Comparison of ENCODE assay signal across 10 mouse cellular contexts in the genomic region with DNA sequence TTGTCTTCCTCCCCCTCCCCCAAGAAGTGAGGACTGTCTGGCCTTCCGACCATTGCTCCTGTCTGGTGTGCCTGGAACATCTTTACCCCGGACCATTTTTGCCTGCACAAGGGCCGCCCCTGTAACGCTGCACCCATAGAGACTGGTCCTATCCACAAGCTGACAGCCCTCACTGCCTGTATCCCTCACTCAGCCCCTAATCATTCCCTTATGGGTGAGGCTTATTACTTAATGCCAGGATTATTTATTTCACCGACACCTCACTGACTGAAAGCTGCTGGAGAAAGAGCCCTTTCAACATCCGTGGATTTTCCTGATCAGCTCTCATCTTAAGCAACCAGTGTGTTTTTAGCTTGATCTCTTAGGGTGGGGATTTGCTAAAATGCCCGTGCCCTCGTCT. TPM values are rescaled to one million over a fixed set of nuclear protein-coding genes. Genes with fewer than 3 reads are reported as not detected.
DNase-seq lines count a peak whose midpoint lies in the region; ATAC-seq lines count a peak whose summit lies in the region.
"Had no signal": no experiment of that assay in that cellular context is flagged by ENCODE, and none has a peak within 500 bp of the region (broad histone marks: within the 10 kb centered on the region; RNA-seq: fewer than 3 reads in every experiment).

No protein-coding gene starts in this region.

- H3K9ac ChIP-seq in heart, embryonic 16.5 days (ENCODE audit: low read length), result no peak overlapping the region; the same call in 1 of the 2 replicates
- no peak overlapping the region for H3K9ac ChIP-seq in lung, embryonic 15.5 days
- H3K9ac ChIP-seq in embryonic facial prominence, embryonic 13.5 days, result peak overlapping the region; percentile 51; the same call in 1 of the 2 replicates
- peak overlapping the region; percentile 36; the same call in 1 of the 2 replicates for H3K9ac ChIP-seq in limb, embryonic 13.5 days

- WGBS in heart, embryonic 16.5 days, result 59% methylated on average over 8 of the region's 8 CpGs
- WGBS in lung, embryonic 15.5 days, result 40% methylated on average over 8 of the region's 8 CpGs
- 29% methylated on average over 8 of the region's 8 CpGs for WGBS in embryonic facial prominence, embryonic 13.5 days
- 15% methylated on average over 8 of the region's 8 CpGs for WGBS in limb, embryonic 13.5 days

- no peaks in the 10 kb centered on the region for H3K36me3 ChIP-seq in heart, embryonic 16.5 days (ENCODE audit: control insufficient read depth, insufficient read depth)
- H3K36me3 ChIP-seq in lung, embryonic 15.5 days, result no peaks in the 10 kb centered on the region
- no peaks in the 10 kb centered on the region for H3K36me3 ChIP-seq in embryonic facial prominence, embryonic 13.5 days
- H3K36me3 ChIP-seq in limb, embryonic 13.5 days, result peaks cover 3% of the 10 kb centered on the region

- no peak for ATAC-seq in heart, embryonic 16.5 days (replicated peaks; ENCODE audit: extremely low read depth, insufficient read depth, low FRiP score)
- no peak for ATAC-seq in lung, embryonic 15.5 days (ENCODE audit: borderline replicate concordance, extremely low read depth, low FRiP score, low TSS enrichment)
- ATAC-seq in embryonic facial prominence, embryonic 13.5 days (ENCODE audit: insufficient number of reproducible peaks, insufficient read depth, low FRiP score, low TSS enrichment, low read depth), result no peak
- ATAC-seq in limb, embryonic 13.5 days (ENCODE audit: low FRiP score, low read depth), result peak; percentile 54; the same call in 1 of the 2 replicates

- no peak overlapping the region for H3K4me3 ChIP-seq in heart, embryonic 16.5 days (ENCODE audit: low read length)
- H3K4me3 ChIP-seq in lung, embryonic 15.5 days, result no peak overlapping the region
- no peak overlapping the region for H3K4me3 ChIP-seq in embryonic facial prominence, embryonic 13.5 days
- no peak overlapping the region for H3K4me3 ChIP-seq in limb, embryonic 13.5 days

- H3K4me2 ChIP-seq in heart, embryonic 16.5 days (ENCODE audit: low read depth, low read length), result no peak overlapping the region
- no peak overlapping the region for H3K4me2 ChIP-seq in lung, embryonic 15.5 days
- no peak overlapping the region for H3K4me2 ChIP-seq in embryonic facial prominence, embryonic 13.5 days
- peak overlapping the region; percentile 48 for H3K4me2 ChIP-seq in limb, embryonic 13.5 days (replicated peaks)

- H3K4me1 ChIP-seq in heart, embryonic 16.5 days (ENCODE audit: control insufficient read depth, insufficient read depth, low read length), result peaks cover 43% of the 10 kb centered on the region
- peaks cover 33% of the 10 kb centered on the region for H3K4me1 ChIP-seq in lung, embryonic 15.5 days
- peaks cover 27% of the 10 kb centered on the region for H3K4me1 ChIP-seq in embryonic facial prominence, embryonic 13.5 days
- H3K4me1 ChIP-seq in limb, embryonic 13.5 days, result peaks cover 53% of the 10 kb centered on the region

- no peak for DNase-seq in heart, adult 9 months (ENCODE audit: low spot score in 2 of 2)
- no peak for DNase-seq in lung, postnatal 4 days
- no peak for DNase-seq in spleen, postnatal 36 days (ENCODE audit: low spot score in 2 of 2)
- DNase-seq in urinary bladder, adult 18-20 months (ENCODE audit: low spot score in 2 of 2), result no peak
- DNase-seq: lung, adult 18-20 months had no signal

- H3K9me3 ChIP-seq in heart, embryonic 16.5 days (replicated peaks; ENCODE audit: control insufficient read depth, low read length), result no peaks in the 10 kb centered on the region
- H3K9me3 ChIP-seq in lung, embryonic 15.5 days, result no peaks in the 10 kb centered on the region
- H3K9me3 ChIP-seq in embryonic facial prominence, embryonic 13.5 days, result 0 out of 2 replicates have a peak, but pooled peaks cover 2% of the 10 kb centered on the region
- H3K9me3 ChIP-seq in limb, embryonic 13.5 days, result no peaks in the 10 kb centered on the region

- H3K27ac ChIP-seq in heart, embryonic 16.5 days (ENCODE audit: low read length), result peak overlapping the region; percentile 34
- H3K27ac ChIP-seq in lung, embryonic 15.5 days, result 0 out of 2 replicates have a peak overlapping the region, but pooled peaks have one; percentile 25
- H3K27ac ChIP-seq in embryonic facial prominence, embryonic 13.5 days, result peak overlapping the region; percentile 39; the same call in 1 of the 2 replicates
- peak overlapping the region; percentile 95 for H3K27ac ChIP-seq in limb, embryonic 13.5 days

- H3K27me3 ChIP-seq in heart, embryonic 16.5 days (ENCODE audit: control insufficient read depth, insufficient read depth, low read length), result no peaks in the 10 kb centered on the region
- no peaks in the 10 kb centered on the region for H3K27me3 ChIP-seq in lung, embryonic 15.5 days
- H3K27me3 ChIP-seq in embryonic facial prominence, embryonic 13.5 days, result no peaks in the 10 kb centered on the region
- no peaks in the 10 kb centered on the region for H3K27me3 ChIP-seq in limb, embryonic 13.5 days
- H3K27me3 ChIP-seq: Patski had no signal

RNA-seq across cellular contexts. Expression of gene Spsb4, which starts 55.9 kb away (rescaled TPM):
- 53.2 and 53.7 TPM in 2 replicates for polyA plus RNA-seq in heart, embryonic 16.5 days (2015; fragmentation: Nextera tagmentation; extraction: Ambion mirVana)
- polyA plus RNA-seq in lung, embryonic 15.5 days (2015; fragmentation: Nextera tagmentation; extraction: Ambion mirVana), result 14.1 and 14.5 TPM in 2 replicates
- 10.9 and 12.7 TPM in 2 replicates for polyA plus RNA-seq in embryonic facial prominence, embryonic 13.5 days (2015; fragmentation: Nextera tagmentation; extraction: Ambion mirVana)
- 48.6 and 55.5 TPM in 2 replicates for polyA plus RNA-seq in limb, embryonic 13.5 days (2015; fragmentation: Nextera tagmentation; extraction: Ambion mirVana)

Comparison
In these comparisons a context has a peak if more than half of its experiments do, and no peak if none do; other contexts are left out.
1. H3K27ac ChIP-seq: peak in every context shown above with its lines; median percentile 95 in limb, embryonic 13.5 days; 39 in embryonic facial prominence, embryonic 13.5 days; 34 in heart, embryonic 16.5 days; 25 in lung, embryonic 15.5 days.
2. H3K9ac ChIP-seq: peak in embryonic facial prominence, embryonic 13.5 days (single experiment) and limb, embryonic 13.5 days (single experiment); none in heart, embryonic 16.5 days (single experiment) and lung, embryonic 15.5 days (single experiment).